Mouse (Mus musculus) layer of hippocampus, postnatal 10 days (tissue): ENCODE results near the gene Slc22a15. TPM values are rescaled to one million over a fixed set of nuclear protein-coding genes. Genes with fewer than 3 reads are reported as not detected.
A peak's percentile ranks its signal among the peaks of the same experiment; 100 is the strongest.
"Not testable (repeated sequence)": the region's sequence is repeated elsewhere in the genome, so short reads cannot be mapped to it uniquely, and the experiment has no call there.

ENCODE experiments used
- DNase-seq, 2 experiments: peaks; one replicate each; pipeline ENCODE4 v3.0.0; 2021; ENCODE audit warnings: low spot score in 2 of 2
- total RNA-seq, 2 experiments: library from RNA; stranded (reverse); gene quantifications; 2 replicates each; pipeline ENCODE4 v1.2.3; 2021

Slc22a15 gene
- total RNA-seq, 2 experiments from 2014 or later = 13.2 to 16.6 TPM

- DNase-seq = no peak
Observed at GRCm38 (mm10) chr3:101871951-101872350, 52.3 kb downstream of the Slc22a15 start.

GRCm38 (mm10) chr3:101867001-101867421 lies 57.2 kb downstream of the Slc22a15 start:
- DNase-seq = no peak

GRCm38 (mm10) chr3:101861856-101862255 lies 62.4 kb downstream of the Slc22a15 start:
- no peak for DNase-seq

GRCm38 (mm10) chr3:101860151-101860550 lies 64.1 kb downstream of the Slc22a15 start:
- DNase-seq = no peak

- DNase-seq = no peak
Observed at GRCm38 (mm10) chr3:101859740-101860139, 64.5 kb downstream of the Slc22a15 start.

- no peak for DNase-seq
Observed at GRCm38 (mm10) chr3:101854075-101854474, 70.2 kb downstream of the Slc22a15 start.

GRCm38 (mm10) chr3:101851363-101851762 lies 72.9 kb downstream of the Slc22a15 start:
- no peak for DNase-seq

- no peak for DNase-seq
Observed at GRCm38 (mm10) chr3:101848816-101849215, 75.4 kb downstream of the Slc22a15 start, which contains the start of gene Mab21l3. Gene Mab21l3 (minus strand): TSS chr3:101848959.

- no peak for DNase-seq
Observed at GRCm38 (mm10) chr3:101846096-101846495, 78.2 kb downstream of the Slc22a15 start.

GRCm38 (mm10) chr3:101842372-101843094 lies 81.7 kb downstream of the Slc22a15 start:
- no peak for DNase-seq

- DNase-seq = no peak
Observed at GRCm38 (mm10) chr3:101839327-101839726, 84.9 kb downstream of the Slc22a15 start.

GRCm38 (mm10) chr3:101836971-101837370 lies 87.3 kb downstream of the Slc22a15 start:
- no peak for DNase-seq

- no peak for DNase-seq
Observed at GRCm38 (mm10) chr3:101836532-101836931, 87.7 kb downstream of the Slc22a15 start.

GRCm38 (mm10) chr3:101836045-101836444 lies 88.2 kb downstream of the Slc22a15 start:
- peak; percentile 41 to 44 for DNase-seq

GRCm38 (mm10) chr3:101831189-101831858 lies 92.9 kb downstream of the Slc22a15 start:
- DNase-seq = no peak

GRCm38 (mm10) chr3:101829881-101830616 lies 94.2 kb downstream of the Slc22a15 start:
- DNase-seq = no peak

GRCm38 (mm10) chr3:101828595-101828994 lies 95.7 kb downstream of the Slc22a15 start:
- no peak for DNase-seq

- no peak for DNase-seq
Observed at GRCm38 (mm10) chr3:101827220-101827715, 97.0 kb downstream of the Slc22a15 start.

- DNase-seq = no peak
Observed at GRCm38 (mm10) chr3:101824338-101824737, 99.9 kb downstream of the Slc22a15 start.

GRCm38 (mm10) chr3:101822052-101822451 lies 102.2 kb downstream of the Slc22a15 start:
- DNase-seq = no peak

GRCm38 (mm10) chr3:101820708-101821107 lies 103.5 kb downstream of the Slc22a15 start:
- not testable (repeated sequence) for DNase-seq

GRCm38 (mm10) chr3:101816006-101816405 lies 108.2 kb downstream of the Slc22a15 start:
- DNase-seq = no peak
